Mouse (Mus musculus) stomach, adult 2 months (tissue): ENCODE data around the gene Olfr101. TPM values are rescaled to one million over a fixed set of nuclear protein-coding genes. Genes with fewer than 3 reads are reported as not detected.

ENCODE experiments used
- polyA plus RNA-seq: library from polyadenylated mRNA; depleted of rRNA; stranded (reverse); fragments of >200 nt; gene quantifications from 2 replicates; pipeline ENCODE4 v1.2.3, GENCODE M21; 2012; rRNA removed

The Olfr101 gene
- not detected in 2 replicates for polyA plus RNA-seq

GRCm38 (mm10) chr17:37304213-37304612 is at the start of gene Olfr101:
Gene Olfr101 (minus strand): TSS chr17:37304313.

GRCm38 (mm10) chr17:37339598-37339997 is 35.5 kb upstream of the Olfr101 start, which contains the start of gene Olfr103:
Gene Olfr103 (minus strand): TSS chr17:37339698.

GRCm38 (mm10) chr17:37316954-37317353 is 12.8 kb upstream of the Olfr101 start, which contains the start of gene Olfr102:
Gene Olfr102 (minus strand): TSS chr17:37317054.

GRCm38 (mm10) chr17:37283360-37283759 is 20.8 kb downstream of the Olfr101 start, which contains the start of gene Olfr99:
Gene Olfr99 (minus strand): TSS chr17:37283460.

GRCm38 (mm10) chr17:37270058-37270701 is 33.9 kb downstream of the Olfr101 start, which contains the start of gene H2-M3:
Gene H2-M3 (plus strand): TSS chr17:37270220.

GRCm38 (mm10) chr17:37263626-37264025 is 40.5 kb downstream of the Olfr101 start, which contains the start of gene Olfr98:
Gene Olfr98 (minus strand): TSS chr17:37263749.

Other genes with a start within 250 kb of the Olfr101 start
- not detected in 2 replicates for gene Olfr90, start 215.8 kb downstream of the Olfr101 start, polyA plus RNA-seq
- gene Olfr91, start 206.0 kb downstream of the Olfr101 start, polyA plus RNA-seq = not detected in 2 replicates
- gene Olfr92, start 184.2 kb downstream of the Olfr101 start, polyA plus RNA-seq = not detected in 2 replicates
- gene Olfr93, start 142.8 kb downstream of the Olfr101 start, polyA plus RNA-seq = not detected in 2 replicates
- gene Ubd, start 110.4 kb downstream of the Olfr101 start, polyA plus RNA-seq = not detected in 2 replicates
- not detected in 2 replicates for gene Olfr94, start 103.3 kb downstream of the Olfr101 start, polyA plus RNA-seq
- not detected in 2 replicates for gene Olfr95, start 91.2 kb downstream of the Olfr101 start, polyA plus RNA-seq
- not detected in 2 replicates for gene Olfr96, start 84.2 kb downstream of the Olfr101 start, polyA plus RNA-seq
- gene Olfr97, start 67.0 kb downstream of the Olfr101 start, polyA plus RNA-seq = not detected in 2 replicates
- gene Olfr98, start 40.6 kb downstream of the Olfr101 start, polyA plus RNA-seq = not detected in 2 replicates
- 1.7 TPM in 2 replicates for gene H2-M3, start 34.1 kb downstream of the Olfr101 start, polyA plus RNA-seq
- not detected in 2 replicates for gene Olfr99, start 20.9 kb downstream of the Olfr101 start, polyA plus RNA-seq
- not detected in 2 replicates for gene Olfr102, start 12.7 kb upstream of the Olfr101 start, polyA plus RNA-seq
- not detected in 2 replicates for gene Olfr103, start 35.4 kb upstream of the Olfr101 start, polyA plus RNA-seq
- gene Olfr104-ps, start 55.3 kb upstream of the Olfr101 start, polyA plus RNA-seq = not detected in 2 replicates
- gene Olfr105-ps, start 74.7 kb upstream of the Olfr101 start, polyA plus RNA-seq = not detected in 2 replicates
- gene Olfr106-ps, start 86.1 kb upstream of the Olfr101 start, polyA plus RNA-seq = not detected in 2 replicates
- gene Olfr107, start 94.9 kb upstream of the Olfr101 start, polyA plus RNA-seq = not detected in 2 replicates
- not detected in 2 replicates for gene Olfr108, start 141.2 kb upstream of the Olfr101 start, polyA plus RNA-seq
- gene Olfr109, start 154.6 kb upstream of the Olfr101 start, polyA plus RNA-seq = not detected in 2 replicates
- 0.05 TPM in 1 of 2 replicates, not detected in the other for gene H2-M2, start 179.2 kb upstream of the Olfr101 start, polyA plus RNA-seq
- not detected in 2 replicates for gene Olfr110, start 188.2 kb upstream of the Olfr101 start, polyA plus RNA-seq
- gene Olfr111, start 203.7 kb upstream of the Olfr101 start, polyA plus RNA-seq = 0.03 TPM in 1 of 2 replicates, not detected in the other